Mouse (Mus musculus) spleen, adult 2 months (tissue): ENCODE data around the gene Rnh1. TPM values are rescaled to one million over a fixed set of nuclear protein-coding genes. Genes with fewer than 3 reads are reported as not detected.

Source experiments
- DNase-seq, 2 experiments: peaks; one replicate each; pipeline versions ENCODE4 v3.0.0 to v3.0.0-alpha.2; 2012 to 2021; ENCODE audit warnings: low spot score in 2 of 2, low read depth in 1 of 2
- H3K27ac ChIP-seq: fragments of 200-500 bp; 2 replicates; pipeline ENCODE4 v1.5.1; 2012; ENCODE audit warnings: low read length, inconsistent platforms; ENCODE audit not compliant: insufficient read depth
- H3K27me3 ChIP-seq: fragments of 200-500 bp; 2 replicates; pipeline ENCODE4 v1.6.1; 2012; ENCODE audit warnings: mild to moderate bottlenecking, moderate library complexity, low read length, inconsistent platforms; ENCODE audit not compliant: control insufficient read depth, insufficient read depth
- H3K36me3 ChIP-seq: fragments of 200-500 bp; 2 replicates; pipeline ENCODE4 v1.6.1; 2012; ENCODE audit warnings: mild to moderate bottlenecking, low read length, inconsistent platforms; ENCODE audit not compliant: control insufficient read depth, insufficient read depth
- H3K4me1 ChIP-seq: fragments of 200-500 bp; 2 replicates; pipeline ENCODE4 v1.6.1; 2011; ENCODE audit warnings: inconsistent platforms; ENCODE audit not compliant: control insufficient read depth, insufficient read depth, insufficient read length
- H3K4me3 ChIP-seq: fragments of 200-500 bp; 2 replicates; pipeline ENCODE4 v1.5.1; 2011; ENCODE audit warnings: mild to moderate bottlenecking, inconsistent platforms; ENCODE audit not compliant: insufficient read depth, insufficient read length; ENCODE audit errors: extremely low read depth
- CTCF ChIP-seq: fragments of 200-500 bp; IDR thresholded peaks from 2 replicates; pipeline ENCODE4 v1.5.1; 2011; ENCODE audit warnings: mild to moderate bottlenecking, inconsistent platforms; ENCODE audit not compliant: insufficient read depth, insufficient read length, insufficient replicate concordance; ENCODE audit errors: extremely low read depth
- POLR2A ChIP-seq: fragments of 200-500 bp; IDR thresholded peaks from 2 replicates; pipeline ENCODE4 v1.6.1; 2011; ENCODE audit warnings: low read depth, low read length, inconsistent platforms
- WGBS: fragments of 180-500 bp; shearing (Covaris S2); methylation state at CpG from one replicate; pipeline ENCODE4 v1.1.7; 2018; 5-methylcytosine and 5-hydroxymethylcytosine counted together
- polyA plus RNA-seq: library from polyadenylated mRNA; depleted of rRNA; stranded (reverse); fragments of >200 nt; gene quantifications from 2 replicates; pipeline ENCODE4 v1.2.3, GENCODE M21; 2012

Rnh1 gene
- polyA plus RNA-seq, 1 experiment: 113 TPM

GRCm38 (mm10) chr7:141131024-141131820 lies 41.4 kb downstream of the Rnh1 start:
- no peaks in the 10 kb centered on the region for H3K27me3 ChIP-seq
- H3K36me3 ChIP-seq: no peaks in the 10 kb centered on the region; the same call in 1 of the 2 replicates
- TF ChIP-seq CTCF: no peak
- no peak for TF ChIP-seq POLR2A
- H3K27ac ChIP-seq: peak overlapping the region; percentile 10; the same call in 1 of the 2 replicates
- peak overlapping the region; percentile 94 for H3K4me3 ChIP-seq
- WGBS: 1% methylated on average over 59 of the region's 59 CpGs
- peaks cover 2% of the 10 kb centered on the region; the same call in 1 of the 2 replicates for H3K4me1 ChIP-seq
- peak; percentile 71 to 87 for DNase-seq

DNA sequence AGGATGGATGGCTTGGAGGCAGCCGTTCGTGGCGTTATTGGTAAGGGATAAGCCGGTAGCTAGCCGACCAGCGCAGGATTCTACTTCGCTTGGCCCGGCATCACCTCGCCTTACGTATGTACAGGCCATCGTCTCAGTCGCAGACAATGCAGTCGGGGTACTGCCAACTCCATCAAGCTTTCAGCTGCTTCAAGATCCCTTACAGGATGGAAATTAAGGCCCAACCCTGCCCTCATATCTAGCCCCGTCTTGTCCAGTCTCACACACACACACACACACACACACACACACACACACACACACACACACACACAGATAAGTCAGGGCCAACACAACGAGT lies 49.2 kb downstream of the Rnh1 start:
- H3K4me1 ChIP-seq: no peaks in the 10 kb centered on the region
- 5% methylated on average over 15 of the region's 15 CpGs for WGBS
- TF ChIP-seq CTCF (no peak), POLR2A (no peak)
- no peaks in the 10 kb centered on the region for H3K36me3 ChIP-seq
- H3K27ac ChIP-seq: peak overlapping the region; percentile 61
- H3K27me3 ChIP-seq: no peaks in the 10 kb centered on the region
- DNase-seq: no peak
- peak overlapping the region; percentile 75 for H3K4me3 ChIP-seq

DNA sequence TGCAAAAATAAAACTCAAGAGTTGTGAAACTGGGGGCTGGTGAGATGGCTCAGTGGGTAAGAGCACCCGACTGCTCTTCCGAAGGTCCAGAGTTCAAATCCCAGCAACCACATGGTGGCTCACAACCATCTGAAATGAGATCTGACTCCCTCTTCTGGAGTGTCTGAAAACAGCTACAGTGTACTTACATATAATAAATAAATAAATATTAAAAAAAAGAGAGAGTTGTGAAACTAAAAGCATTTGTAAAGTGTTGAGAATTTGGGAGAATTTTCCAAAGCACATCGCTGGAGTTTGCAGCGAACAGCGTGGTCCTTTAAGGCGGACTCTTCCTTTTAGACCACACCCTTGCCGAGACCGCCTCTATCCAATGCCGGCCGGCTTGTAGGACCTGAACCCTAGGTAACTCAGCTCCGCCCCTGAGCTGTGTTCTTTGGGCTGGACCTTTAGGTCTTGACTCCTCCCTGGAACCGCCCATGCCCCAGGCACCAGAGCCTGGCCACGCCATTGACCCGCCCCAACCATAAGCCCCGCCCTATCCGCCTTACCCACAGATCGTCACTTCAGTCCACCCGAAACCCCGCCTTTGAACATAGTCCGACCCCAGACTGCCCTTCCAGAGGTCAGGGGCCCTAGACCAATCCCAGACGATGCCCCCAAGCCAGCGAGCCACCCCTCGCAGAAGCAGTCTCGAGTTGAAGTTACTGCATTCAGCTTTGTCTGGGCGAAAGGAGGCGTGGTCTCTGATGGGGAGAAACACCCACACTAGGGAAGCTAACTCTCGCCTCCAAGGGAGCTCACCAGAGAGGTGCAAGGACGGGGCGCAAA lies 49.8 kb downstream of the Rnh1 start:
- no peaks in the 10 kb centered on the region for H3K4me1 ChIP-seq
- H3K36me3 ChIP-seq: no peaks in the 10 kb centered on the region
- H3K4me3 ChIP-seq: peak overlapping the region; percentile 75
- no peak for TF ChIP-seq CTCF
- TF ChIP-seq POLR2A: no peak; the same call in 1 of the 2 replicates
- WGBS: 1% methylated on average over 29 of the region's 29 CpGs
- peak; percentile 93 to 94 for DNase-seq
- H3K27me3 ChIP-seq: no peaks in the 10 kb centered on the region
- peak overlapping the region; percentile 61 for H3K27ac ChIP-seq

DNA sequence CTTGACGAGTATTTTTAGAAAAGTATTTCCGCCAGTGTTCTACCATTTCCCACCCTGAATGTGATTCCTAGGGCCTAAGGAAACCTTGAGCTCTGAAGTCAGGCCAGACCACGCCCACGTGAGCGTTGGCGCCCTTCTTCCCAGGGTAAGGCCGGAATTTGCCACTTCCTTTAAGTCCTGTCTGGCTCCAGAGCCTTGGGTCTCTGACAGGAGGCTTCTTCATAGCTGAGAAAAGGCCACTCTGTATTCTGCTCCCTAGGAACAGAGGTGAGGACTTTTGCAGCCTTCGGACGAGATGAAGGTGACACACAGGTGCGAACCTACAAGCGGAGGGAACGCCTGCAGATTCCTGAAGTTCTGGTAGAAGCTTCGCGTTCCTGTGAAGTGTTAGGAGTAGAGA lies 50.4 kb downstream of the Rnh1 start, which contains the start of gene Ptdss2:
Gene Ptdss2, plus strand, starts transcription at position 138 of the 400 bp plus-strand sequence.
- DNase-seq: no peak
- TF ChIP-seq CTCF (no peak), POLR2A (no peak)
- H3K27ac ChIP-seq: peak within 1 kb of the TSS; percentile 61
- H3K4me1 ChIP-seq: no peaks in the 10 kb centered on the region
- H3K4me3 ChIP-seq: peak within 1 kb of the TSS; percentile 75
- H3K27me3 ChIP-seq: no peaks in the 10 kb centered on the region
- no peaks in the 10 kb centered on the region for H3K36me3 ChIP-seq
- WGBS: 45% methylated on average over 14 of the region's 14 CpGs

- DNase-seq: no peak
- H3K36me3 ChIP-seq: no peaks in the 10 kb centered on the region
- no peak overlapping the region for H3K27ac ChIP-seq
- TF ChIP-seq POLR2A: no peak
- no peak for TF ChIP-seq CTCF
- H3K27me3 ChIP-seq: no peaks in the 10 kb centered on the region
- no peaks in the 10 kb centered on the region for H3K4me1 ChIP-seq
- WGBS: 77% methylated on average over 5 of the region's 5 CpGs
- no peak overlapping the region for H3K4me3 ChIP-seq
Observed at GRCm38 (mm10) chr7:141121051-141121531, 51.6 kb downstream of the Rnh1 start.

DNA sequence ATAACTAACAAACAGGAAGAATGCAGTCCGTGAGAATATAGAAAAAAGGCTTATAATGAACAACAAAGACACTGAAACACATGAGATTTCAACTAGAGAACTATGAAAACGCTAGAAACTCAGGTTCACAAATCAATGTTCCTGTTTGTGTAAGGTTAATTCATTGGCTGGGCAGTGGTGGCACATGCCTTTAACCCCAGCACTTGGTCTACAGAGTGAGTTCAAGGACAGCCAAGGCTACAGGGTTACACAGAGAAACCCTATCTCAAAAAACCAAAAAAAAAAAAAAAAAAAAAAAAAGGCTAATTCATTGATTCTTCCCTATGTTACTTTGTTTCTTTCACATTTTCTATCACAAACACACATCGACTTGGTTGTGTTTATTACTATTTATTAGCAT lies 52.1 kb downstream of the Rnh1 start:
- TF ChIP-seq CTCF (no peak), POLR2A (no peak)
- Histone ChIP-seq H3K36me3 (no peaks in the 10 kb centered on the region), H3K27me3 (no peaks in the 10 kb centered on the region), H3K4me3 (no peak overlapping the region), H3K27ac (no peak overlapping the region), H3K4me1 (no peaks in the 10 kb centered on the region)
- whole genome bisulfite sequencing: 93% methylated on average over 3 of the region's 3 CpGs
- DNase-seq: no peak
